Mouse (Mus musculus) common myeloid progenitor, adult 5-6 weeks (primary cell): ENCODE results near the gene Klrb1a. TPM values are rescaled to one million over a fixed set of nuclear protein-coding genes. Genes with fewer than 3 reads are reported as not detected.

Experiments used
- ATAC-seq: replicated peaks from 2 replicates; pipeline ENCODE4 v1.8.0; 2016; ENCODE audit warnings: low read depth, mild to moderate bottlenecking, moderate TSS enrichment, inconsistent platforms; ENCODE audit not compliant: poor library complexity, severe bottlenecking
- total RNA-seq: library from RNA; stranded (forward); fragments of 200-1000, 187-1606 nt; gene quantifications from 2 replicates; pipeline ENCODE4 v1.2.3, GENCODE M21; 2017

Gene Klrb1a
- total RNA-seq, 1 experiment from 2014 or later = not detected

DNA sequence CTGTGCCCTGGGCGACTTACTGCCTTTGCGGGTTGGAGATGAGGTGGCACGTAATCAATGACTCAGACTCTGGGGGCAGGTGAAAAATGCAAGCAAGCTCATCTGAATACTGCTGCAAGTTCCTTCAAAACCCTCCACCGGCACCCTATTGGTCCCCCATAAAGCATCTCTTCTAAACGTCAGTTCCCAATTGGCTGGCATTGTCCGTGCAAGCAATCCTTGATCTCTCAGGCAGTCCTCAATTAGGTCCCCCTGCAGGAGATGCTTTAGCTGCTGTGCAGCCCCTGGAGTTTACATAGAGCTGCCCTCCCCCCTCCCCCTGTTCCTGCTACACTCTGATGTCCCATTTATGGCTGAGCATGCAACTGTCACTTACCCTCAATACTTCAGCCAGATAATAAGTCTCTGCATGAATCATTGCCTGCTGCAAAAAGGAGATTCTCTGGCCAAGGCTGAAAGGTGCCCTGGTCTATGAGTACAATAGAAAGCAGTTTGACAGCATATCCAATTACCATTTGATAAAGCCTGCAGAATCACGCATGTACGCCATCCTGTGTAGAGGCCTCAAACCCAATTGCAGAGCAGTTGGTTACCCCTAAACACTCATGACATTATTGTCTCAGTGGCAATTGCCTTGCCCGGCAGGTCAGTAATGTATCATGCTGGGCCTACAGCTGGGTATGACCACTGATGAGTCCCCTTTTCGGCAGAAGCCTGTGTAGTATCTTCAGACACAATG is 20.7 kb downstream of the Klrb1a start:
- ATAC-seq = no peak

DNA sequence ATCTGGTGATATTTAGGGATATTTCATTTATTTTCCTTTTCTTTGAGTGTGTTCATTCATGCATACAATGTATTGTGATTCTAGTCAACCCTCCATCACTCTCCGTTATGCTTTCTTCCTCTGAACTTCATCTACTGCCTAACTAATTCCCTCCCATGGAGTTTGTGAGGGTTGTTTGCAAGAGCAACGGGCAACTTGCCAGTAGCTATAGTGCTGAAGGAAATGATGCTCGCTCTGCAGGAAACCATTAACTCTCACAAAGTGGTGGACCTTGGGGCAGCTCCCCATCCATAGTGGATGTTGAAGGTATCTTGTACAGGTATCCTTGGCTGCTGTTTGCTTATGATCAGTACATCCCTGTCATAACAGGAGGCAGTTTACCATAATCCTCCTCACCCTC is 21.3 kb downstream of the Klrb1a start:
- ATAC-seq = no peak

DNA sequence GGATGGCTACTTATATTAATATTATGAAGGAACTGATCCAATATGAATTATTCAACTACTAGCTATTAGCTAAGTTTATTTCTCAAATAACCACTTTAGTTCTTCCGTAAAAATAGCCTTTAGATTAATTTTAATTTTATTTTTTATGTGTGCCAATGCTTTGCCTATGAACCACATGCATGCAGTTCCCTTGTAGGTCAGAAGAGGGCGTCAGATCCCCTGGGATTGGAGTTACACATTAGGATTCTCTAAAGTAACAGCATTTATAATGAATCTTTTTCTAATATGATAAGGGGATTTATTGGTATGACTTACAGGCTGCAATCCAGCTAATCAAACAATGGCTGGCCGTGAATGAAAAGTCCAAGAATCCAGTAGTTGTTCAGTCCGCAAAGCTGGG is 23.8 kb downstream of the Klrb1a start:
- ATAC-seq = no peak

DNA sequence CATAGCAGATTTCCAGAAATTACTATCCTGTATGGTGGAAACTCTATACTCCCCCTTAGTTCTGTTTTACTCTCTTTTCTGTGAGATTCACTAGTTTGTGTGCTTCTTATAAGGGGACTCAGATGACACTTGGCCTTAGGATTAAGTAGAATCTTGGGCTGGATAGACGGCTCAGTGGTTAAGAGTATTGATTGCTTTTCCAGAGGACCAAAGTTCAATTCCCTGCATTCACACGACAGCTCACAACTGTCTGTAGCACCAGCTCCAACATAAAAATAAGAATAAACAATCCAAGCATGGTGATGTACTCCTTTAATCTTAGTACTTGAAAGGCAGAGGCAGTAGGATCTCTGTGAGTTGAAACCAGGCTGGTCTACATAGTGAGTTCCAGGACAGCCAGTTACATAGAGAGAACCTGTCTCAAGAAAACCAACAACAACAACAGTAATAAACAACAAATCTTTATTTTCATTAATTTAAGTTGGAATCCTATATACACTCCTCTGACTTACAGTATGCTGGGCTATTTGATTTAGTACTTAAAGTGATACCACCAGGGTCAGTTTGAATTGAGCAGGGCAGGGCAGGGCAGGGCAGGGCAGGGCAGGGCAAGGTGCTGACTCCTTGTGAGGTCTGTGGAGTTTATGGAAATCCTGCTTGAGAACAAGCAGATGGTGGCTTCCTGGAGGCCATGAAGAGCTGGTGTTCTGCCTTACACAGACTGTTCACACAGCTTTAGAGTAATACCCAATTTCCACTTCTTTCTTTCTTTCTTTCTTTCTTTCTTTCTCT is 24.9 kb downstream of the Klrb1a start:
- no peak for ATAC-seq

DNA sequence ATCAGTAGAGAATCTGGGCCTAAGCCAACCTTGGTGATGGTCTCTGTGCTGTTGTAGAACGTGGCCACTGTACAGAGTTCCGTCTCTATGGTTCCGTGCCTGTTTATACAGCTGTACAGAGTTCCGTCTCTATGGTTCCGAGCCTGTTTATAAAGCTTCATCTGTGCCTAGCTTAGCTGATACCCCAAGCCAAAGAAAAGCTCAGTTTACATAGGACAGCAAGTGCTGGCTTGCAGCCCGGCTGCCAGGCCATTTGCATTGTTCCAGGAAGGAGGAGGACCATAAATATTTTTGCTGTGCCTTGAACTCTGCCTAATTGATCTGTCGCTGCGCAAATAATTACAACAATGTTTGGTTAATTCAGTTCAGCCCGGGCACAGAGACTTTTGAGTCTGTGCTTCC is 26.2 kb downstream of the Klrb1a start:
- ATAC-seq = no peak

DNA sequence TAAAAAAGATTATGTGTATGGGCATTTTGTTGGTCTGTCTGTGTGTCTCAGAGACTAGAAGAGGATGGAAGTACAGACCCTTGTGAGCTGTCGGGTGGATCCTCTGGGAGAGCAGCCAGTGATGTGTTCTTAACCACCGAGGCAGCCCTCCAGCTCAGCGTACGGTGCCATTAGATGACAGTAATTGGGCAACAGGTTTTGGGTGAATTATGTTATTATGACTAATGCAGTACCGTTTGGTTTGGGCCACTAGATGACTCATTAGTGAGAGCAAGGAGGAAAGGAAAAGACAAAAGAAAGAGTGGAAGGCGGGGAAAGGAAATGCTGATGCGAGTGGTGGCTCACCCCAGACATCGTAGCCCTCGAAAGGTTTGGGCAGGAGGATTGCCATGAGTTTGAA is 28.7 kb downstream of the Klrb1a start:
- ATAC-seq = no peak

DNA sequence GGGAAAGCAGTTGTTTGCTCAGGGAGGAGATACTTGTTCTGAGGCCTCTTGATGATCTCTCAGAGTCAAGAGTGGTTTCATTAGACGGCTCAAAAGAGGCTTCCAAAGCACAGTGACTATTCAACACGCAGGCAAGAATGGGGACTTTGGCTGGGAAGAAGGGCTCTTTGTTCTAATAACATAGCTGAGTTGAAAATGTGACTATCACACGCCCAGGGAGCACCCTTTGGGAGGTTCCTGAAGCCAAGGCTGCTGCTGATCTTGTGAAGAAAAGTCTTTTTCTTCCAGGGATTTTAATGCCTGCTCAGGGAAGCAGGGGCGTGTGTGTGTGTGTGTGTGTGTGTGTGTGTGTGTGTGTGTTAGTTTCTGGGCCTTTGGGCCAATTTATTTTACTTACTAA is 33.9 kb downstream of the Klrb1a start:
- ATAC-seq = no peak

DNA sequence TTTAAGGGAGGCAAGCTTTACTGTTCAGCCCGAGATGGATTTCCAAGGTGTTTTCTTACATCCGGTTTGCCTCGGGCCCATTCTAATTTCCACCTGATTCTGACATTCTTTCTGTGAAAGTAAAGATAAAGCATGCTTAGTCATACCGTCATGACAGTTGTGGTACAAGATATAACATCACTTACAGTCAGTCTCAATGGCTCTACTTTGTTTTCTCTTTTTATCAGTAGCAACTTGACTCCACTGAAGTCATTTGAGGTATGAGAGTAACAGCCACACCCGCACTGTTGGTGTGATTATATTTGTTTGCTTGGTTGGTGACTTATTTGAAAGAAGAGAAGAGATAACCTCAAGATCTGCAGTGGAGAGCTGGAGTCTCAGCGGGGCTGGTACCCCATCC is 35.7 kb downstream of the Klrb1a start:
- ATAC-seq = peak; percentile 57; the same call in 1 of the 2 replicates

DNA sequence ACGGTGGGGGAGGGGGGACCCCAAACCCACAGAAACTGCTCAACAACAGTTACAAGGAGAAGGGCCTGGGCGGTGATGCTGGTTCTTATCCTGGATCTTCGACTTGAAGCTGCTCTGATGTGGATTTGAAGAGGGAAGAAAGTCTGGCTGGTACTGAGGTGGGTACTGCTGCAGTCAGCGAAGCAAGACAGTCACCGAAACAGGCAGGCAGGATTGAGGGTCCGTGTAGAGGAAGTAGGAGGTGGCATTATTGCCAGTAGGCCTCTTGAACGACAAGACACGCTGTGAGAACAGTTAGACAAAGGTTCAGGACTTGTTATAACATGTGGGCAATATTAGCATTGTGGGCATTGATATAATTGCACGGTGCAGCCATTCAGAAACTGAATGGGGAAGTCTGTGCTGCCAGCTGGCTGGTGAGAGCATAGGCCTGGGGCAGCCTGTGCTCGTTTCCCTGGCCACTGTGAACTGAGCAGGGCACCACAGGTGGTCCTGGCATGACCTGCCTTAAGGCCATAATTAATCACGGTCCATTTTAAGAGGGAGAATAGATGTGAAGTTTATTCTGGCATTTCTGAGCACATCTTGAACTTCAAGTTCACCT is 37.6 kb downstream of the Klrb1a start:
- peak; percentile 26; the same call in 1 of the 2 replicates for ATAC-seq

DNA sequence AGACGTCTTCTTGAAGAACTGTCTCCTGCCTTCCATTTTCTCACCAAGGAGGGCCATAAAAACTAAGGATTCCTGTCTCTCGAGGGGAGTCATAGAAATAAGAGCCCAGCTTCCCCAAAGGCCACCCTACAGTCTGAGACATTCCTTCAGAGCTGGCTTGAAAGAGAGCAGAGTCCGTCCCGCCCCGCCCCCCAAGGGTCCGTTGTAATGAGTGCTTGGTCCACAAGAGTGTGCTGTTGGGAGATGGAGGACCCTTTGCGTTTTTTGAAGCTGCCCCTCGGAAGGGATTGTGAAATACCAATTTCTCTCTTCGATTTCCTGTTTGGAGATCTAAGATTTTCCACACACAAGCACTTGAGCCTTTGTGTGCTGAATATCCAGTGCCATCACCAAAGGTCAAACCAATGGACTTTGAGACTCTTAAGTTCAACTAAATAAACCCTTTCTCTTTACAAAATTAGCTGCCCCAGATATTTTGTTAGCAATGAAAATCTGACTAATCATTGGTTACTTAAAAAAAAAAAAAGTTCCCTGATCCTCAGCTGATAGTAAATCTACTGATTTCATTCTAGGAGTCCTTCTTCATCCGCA is 39.2 kb downstream of the Klrb1a start:
- peak; percentile 90 for ATAC-seq

DNA sequence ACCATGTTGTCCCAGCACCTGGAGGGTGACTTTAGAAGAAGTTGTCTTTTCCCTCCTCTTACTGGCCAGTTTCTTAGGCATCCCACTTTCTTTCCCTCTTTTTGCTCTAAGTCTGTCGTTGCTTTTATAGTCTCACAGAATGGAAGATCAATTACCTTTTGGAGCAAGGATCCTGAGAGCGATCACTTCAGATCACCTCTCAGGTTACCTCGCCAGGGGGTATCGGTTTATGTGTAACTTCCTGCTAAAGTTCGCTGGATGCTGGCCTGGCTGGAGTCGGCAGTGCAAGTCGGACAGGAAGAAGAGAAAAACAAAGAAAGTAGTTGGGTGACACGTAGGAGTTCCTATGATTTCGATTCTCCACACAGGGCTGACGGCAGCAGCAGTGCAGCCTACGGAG is 41.8 kb downstream of the Klrb1a start, which contains the start of gene A2ml1:
TSS of gene A2ml1 (minus strand) at position 101 of the 400 bp plus-strand sequence.
- no peak for ATAC-seq

DNA sequence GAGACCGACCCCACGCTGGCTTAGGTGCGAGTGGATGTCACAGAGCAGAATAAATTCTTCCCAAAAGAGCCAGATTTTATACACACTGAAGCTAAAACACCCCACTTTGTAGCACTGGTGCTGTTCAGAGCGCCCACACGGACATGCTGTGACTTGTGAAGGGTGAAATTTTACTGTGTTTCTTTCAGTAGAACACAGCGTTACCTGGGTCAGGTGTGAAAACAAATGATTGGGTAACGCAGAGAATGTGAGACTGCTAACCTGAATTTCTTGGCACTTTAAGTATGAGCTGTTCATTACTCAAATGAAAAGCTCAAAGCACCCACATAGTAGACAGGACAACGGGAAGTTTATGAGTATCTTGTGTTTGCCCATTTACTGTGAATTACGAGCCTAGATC is 46.0 kb downstream of the Klrb1a start:
- no peak for ATAC-seq

DNA sequence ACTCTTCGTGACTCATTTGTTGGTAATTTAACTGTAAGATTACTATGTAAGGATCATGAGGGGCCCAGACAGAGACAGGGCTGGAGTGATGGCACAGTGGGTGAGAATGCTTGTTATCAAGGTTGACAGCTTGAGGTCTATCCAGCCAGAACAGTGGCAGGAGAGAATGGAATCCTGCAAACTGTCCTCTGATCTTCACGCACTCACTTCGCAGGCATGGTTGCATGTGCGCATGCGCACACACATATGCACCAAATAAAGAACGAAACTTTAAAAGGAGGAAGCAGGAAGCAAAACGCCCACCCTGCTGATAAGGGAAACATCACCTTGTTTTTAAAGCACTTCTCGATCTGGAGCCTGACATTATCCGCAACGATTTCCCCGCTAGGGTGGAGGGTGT is 56.7 kb downstream of the Klrb1a start:
- no peak for ATAC-seq

Other genes with a start within 250 kb of the Klrb1a start
- not detected in 2 replicates for gene Tex52, start 248.1 kb downstream of the Klrb1a start, total RNA-seq
- not detected in 2 replicates for gene Gm44596, start 248.0 kb downstream of the Klrb1a start, total RNA-seq
- gene Nrip2, start 224.2 kb downstream of the Klrb1a start, total RNA-seq = under 0.01 TPM in 1 of 2 replicates, not detected in the other
- 13.9 and 19.0 TPM in 2 replicates for gene Itfg2, start 198.6 kb downstream of the Klrb1a start, total RNA-seq
- 331 and 387 TPM in 2 replicates for gene Fkbp4, start 184.9 kb downstream of the Klrb1a start, total RNA-seq
- not detected in 2 replicates for gene Pzp, start 96.8 kb downstream of the Klrb1a start, total RNA-seq
- not detected in 2 replicates for gene A2ml1, start 41.9 kb downstream of the Klrb1a start, total RNA-seq
- not detected in 2 replicates for gene Clec2h, start 38.9 kb upstream of the Klrb1a start, total RNA-seq
- gene Klrb1, start 99.5 kb upstream of the Klrb1a start, total RNA-seq = not detected in 2 replicates
- 0.44 and 0.59 TPM in 2 replicates for gene Klrb1c, start 165.7 kb upstream of the Klrb1a start, total RNA-seq
- 1.5 and 2.0 TPM in 2 replicates for gene Gm44511, start 202.8 kb upstream of the Klrb1a start, total RNA-seq
- not detected in 2 replicates for gene Klrb1b, start 202.8 kb upstream of the Klrb1a start, total RNA-seq